Mouse (Mus musculus): ENCODE measurements around the gene Slc2a8. TPM values are rescaled to one million over a fixed set of nuclear protein-coding genes. Genes with fewer than 3 reads are reported as not detected.
"Not testable (repeated sequence)": the region's sequence is repeated elsewhere in the genome, so short reads cannot be mapped to it uniquely, and the experiment has no call there.

Gene Slc2a8
- 18.6 and 19.0 TPM in 2 replicates for polyA plus RNA-seq (2015; fragmentation: Nextera tagmentation; extraction: Ambion mirVana)

GRCm38 (mm10) chr2:32981725-32982271 is at the start of gene Slc2a8:
TSS of gene Slc2a8 (minus strand) at chr2:32982083.
- Histone ChIP-seq H3K4me3 (peak within 1 kb of the TSS; percentile 84), H3K9me3 (no peaks in the 10 kb centered on the region), H3K4me2 (peak within 1 kb of the TSS; percentile 98), H3K27me3 (replicated peaks) (no peaks in the 10 kb centered on the region), H3K36me3 (no peaks in the 10 kb centered on the region), H3K4me1 (peaks cover 17% of the 10 kb centered on the region), H3K27ac (replicated peaks) (peak within 1 kb of the TSS; percentile 69), H3K9ac (peak within 1 kb of the TSS; percentile 90)
- under 1% methylated on average over 50 of the region's 50 CpGs for WGBS
- peak; percentile 95 for ATAC-seq (ENCODE audit: extremely low read depth, insufficient number of reproducible peaks, low FRiP score, low TSS enrichment)

GRCm38 (mm10) chr2:33025040-33025439 is 43.2 kb upstream of the Slc2a8 start:
- Histone ChIP-seq H3K4me2 (no peak overlapping the region), H3K36me3 (peaks cover 14% of the 10 kb centered on the region), H3K9me3 (no peaks in the 10 kb centered on the region), H3K4me3 (no peak overlapping the region), H3K27me3 (replicated peaks) (no peaks in the 10 kb centered on the region), H3K9ac (no peak overlapping the region), H3K27ac (replicated peaks) (no peak overlapping the region), H3K4me1 (peaks cover 8% of the 10 kb centered on the region; the same call in 1 of the 2 replicates)
- 69% methylated on average over 4 of the region's 4 CpGs for WGBS
- no peak; the same call in 1 of the 2 replicates for ATAC-seq (ENCODE audit: extremely low read depth, insufficient number of reproducible peaks, low FRiP score, low TSS enrichment)

GRCm38 (mm10) chr2:33024564-33024963 is 42.7 kb upstream of the Slc2a8 start:
- H3K9ac ChIP-seq: no peak overlapping the region
- no peak for ATAC-seq (ENCODE audit: extremely low read depth, insufficient number of reproducible peaks, low FRiP score, low TSS enrichment)
- H3K4me2 ChIP-seq: no peak overlapping the region
- H3K27ac ChIP-seq (replicated peaks): no peak overlapping the region
- no peaks in the 10 kb centered on the region for H3K9me3 ChIP-seq
- peaks cover 13% of the 10 kb centered on the region for H3K36me3 ChIP-seq
- peaks cover 8% of the 10 kb centered on the region; the same call in 1 of the 2 replicates for H3K4me1 ChIP-seq
- WGBS: 61% methylated on average over 10 of the region's 10 CpGs
- H3K4me3 ChIP-seq: no peak overlapping the region
- no peaks in the 10 kb centered on the region for H3K27me3 ChIP-seq (replicated peaks)

GRCm38 (mm10) chr2:33022846-33023245 is 41.0 kb upstream of the Slc2a8 start:
- peaks cover 8% of the 10 kb centered on the region for H3K36me3 ChIP-seq
- H3K27me3 ChIP-seq (replicated peaks): 0 out of 2 replicates have a peak, but pooled peaks cover 4% of the 10 kb centered on the region
- no peaks in the 10 kb centered on the region for H3K9me3 ChIP-seq
- no peak overlapping the region for H3K27ac ChIP-seq (replicated peaks)
- 68% methylated on average over 6 of the region's 6 CpGs for WGBS
- H3K9ac ChIP-seq: no peak overlapping the region
- no peak overlapping the region for H3K4me2 ChIP-seq
- H3K4me3 ChIP-seq: no peak overlapping the region
- no peak for ATAC-seq (ENCODE audit: extremely low read depth, insufficient number of reproducible peaks, low FRiP score, low TSS enrichment)
- peaks cover 8% of the 10 kb centered on the region; the same call in 1 of the 2 replicates for H3K4me1 ChIP-seq

DNA sequence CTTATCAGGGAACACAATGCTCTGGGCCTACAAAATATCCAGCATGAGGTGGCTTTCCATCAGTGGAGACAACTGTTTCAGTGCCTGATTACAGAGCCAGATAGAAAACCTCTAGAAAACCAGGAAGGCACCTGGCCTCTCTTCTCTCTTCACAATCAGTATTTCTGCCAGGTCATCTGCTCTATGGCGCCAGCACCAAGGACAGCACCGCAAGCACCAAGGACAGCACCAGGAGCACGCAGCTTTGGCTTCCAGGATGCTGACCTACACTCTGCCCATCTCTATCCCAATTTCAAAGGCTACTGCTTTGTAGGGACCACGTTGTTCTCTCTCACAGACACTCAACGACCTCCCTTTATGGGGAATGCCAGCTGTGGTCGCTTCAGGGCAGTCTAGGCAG is 36.1 kb upstream of the Slc2a8 start:
- H3K4me3 ChIP-seq: no peak overlapping the region
- 3% methylated on average over 6 of the region's 6 CpGs for WGBS

GRCm38 (mm10) chr2:33017191-33017590 is 35.3 kb upstream of the Slc2a8 start:
- H3K4me2 ChIP-seq: no peak overlapping the region
- H3K4me1 ChIP-seq: no peaks in the 10 kb centered on the region
- H3K4me3 ChIP-seq: no peak overlapping the region
- no peak overlapping the region for H3K9ac ChIP-seq
- 61% methylated on average over 2 of the region's 2 CpGs for WGBS
- H3K27me3 ChIP-seq (replicated peaks): 0 out of 2 replicates have a peak, but pooled peaks cover 4% of the 10 kb centered on the region
- peaks cover 3% of the 10 kb centered on the region; the same call in 1 of the 2 replicates for H3K36me3 ChIP-seq
- ATAC-seq (ENCODE audit: extremely low read depth, insufficient number of reproducible peaks, low FRiP score, low TSS enrichment): no peak
- H3K9me3 ChIP-seq: no peaks in the 10 kb centered on the region
- H3K27ac ChIP-seq (replicated peaks): no peak overlapping the region

More for the DNA sequence above, 36.1 kb upstream of the Slc2a8 start:
- Histone ChIP-seq H3K27ac (replicated peaks) (no peak overlapping the region), H3K27me3 (replicated peaks) (0 out of 2 replicates have a peak, but pooled peaks cover 4% of the 10 kb centered on the region), H3K9me3 (no peaks in the 10 kb centered on the region), H3K4me2 (no peak overlapping the region), H3K36me3 (peaks cover 3% of the 10 kb centered on the region; the same call in 1 of the 2 replicates), H3K9ac (no peak overlapping the region), H3K4me1 (no peaks in the 10 kb centered on the region)
- no peak for ATAC-seq (ENCODE audit: extremely low read depth, insufficient number of reproducible peaks, low FRiP score, low TSS enrichment)

DNA sequence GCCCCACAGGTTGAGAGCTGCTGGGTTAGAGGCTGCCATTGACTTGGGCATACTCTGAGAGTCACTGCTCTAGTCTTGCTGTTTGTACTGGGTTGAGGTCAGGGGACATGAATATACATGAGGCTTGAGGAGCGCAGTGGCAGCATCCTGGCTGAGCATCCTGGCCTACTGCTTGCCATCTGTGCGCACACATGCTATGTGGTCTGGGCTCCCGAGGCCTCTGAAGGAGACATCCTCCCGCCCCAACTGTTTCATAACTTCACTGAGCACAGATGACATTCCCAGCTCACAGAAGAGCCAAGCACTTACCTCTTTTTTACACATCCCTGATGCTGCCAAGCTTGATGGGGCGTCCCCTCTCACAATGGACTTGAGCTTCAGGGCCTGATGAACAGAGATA is 33.0 kb upstream of the Slc2a8 start:
- Histone ChIP-seq H3K4me2 (no peak overlapping the region), H3K9ac (no peak overlapping the region), H3K27me3 (replicated peaks) (0 out of 2 replicates have a peak, but pooled peaks cover 4% of the 10 kb centered on the region), H3K9me3 (no peaks in the 10 kb centered on the region), H3K4me3 (no peak overlapping the region), H3K36me3 (peaks cover 6% of the 10 kb centered on the region; the same call in 1 of the 2 replicates), H3K4me1 (no peaks in the 10 kb centered on the region), H3K27ac (replicated peaks) (no peak overlapping the region)
- WGBS: 82% methylated on average over 5 of the region's 5 CpGs
- no peak for ATAC-seq (ENCODE audit: extremely low read depth, insufficient number of reproducible peaks, low FRiP score, low TSS enrichment)

- WGBS: 77% methylated on average over 4 of the region's 4 CpGs
- ATAC-seq (ENCODE audit: extremely low read depth, insufficient number of reproducible peaks, low FRiP score, low TSS enrichment); H3K9me3 ChIP-seq: not testable (repeated sequence)
These were observed 27.2 kb upstream of the Slc2a8 start for GRCm38 (mm10) chr2:33009055-33009454.

GRCm38 (mm10) chr2:33005041-33005440 is 23.2 kb upstream of the Slc2a8 start:
- 64% methylated on average over 5 of the region's 5 CpGs for WGBS
- ATAC-seq (ENCODE audit: extremely low read depth, insufficient number of reproducible peaks, low FRiP score, low TSS enrichment): no peak
- Histone ChIP-seq H3K27me3 (replicated peaks) (no peaks in the 10 kb centered on the region), H3K4me2 (no peak overlapping the region), H3K27ac (replicated peaks) (no peak overlapping the region), H3K36me3 (peaks cover 31% of the 10 kb centered on the region), H3K4me3 (no peak overlapping the region), H3K9me3 (no peaks in the 10 kb centered on the region), H3K9ac (no peak overlapping the region), H3K4me1 (0 out of 2 replicates have a peak, but pooled peaks cover 4% of the 10 kb centered on the region)

More at GRCm38 (mm10) chr2:33009055-33009454, 27.2 kb upstream of the Slc2a8 start:
- H3K27me3 ChIP-seq (replicated peaks); H3K9ac ChIP-seq; H3K4me1 ChIP-seq; H3K4me3 ChIP-seq; H3K4me2 ChIP-seq; H3K27ac ChIP-seq (replicated peaks): not testable (repeated sequence)
- H3K36me3 ChIP-seq: peaks cover 19% of the 10 kb centered on the region

GRCm38 (mm10) chr2:33002144-33002543 is 20.3 kb upstream of the Slc2a8 start:
- Histone ChIP-seq H3K4me2 (no peak overlapping the region), H3K4me1 (0 out of 2 replicates have a peak, but pooled peaks cover 4% of the 10 kb centered on the region), H3K36me3 (peaks cover 31% of the 10 kb centered on the region), H3K4me3 (no peak overlapping the region), H3K9ac (no peak overlapping the region), H3K9me3 (no peaks in the 10 kb centered on the region), H3K27ac (replicated peaks) (no peak overlapping the region), H3K27me3 (replicated peaks) (no peaks in the 10 kb centered on the region)
- no peak for ATAC-seq (ENCODE audit: extremely low read depth, insufficient number of reproducible peaks, low FRiP score, low TSS enrichment)
- WGBS: 72% methylated on average over 7 of the region's 7 CpGs

GRCm38 (mm10) chr2:32999752-33000151 is 17.9 kb upstream of the Slc2a8 start:
- no peak overlapping the region for H3K4me2 ChIP-seq
- 0 out of 2 replicates have a peak, but pooled peaks cover 1% of the 10 kb centered on the region for H3K4me1 ChIP-seq
- 78% methylated on average over 2 of the region's 2 CpGs for WGBS
- no peak overlapping the region for H3K27ac ChIP-seq (replicated peaks)
- ATAC-seq (ENCODE audit: extremely low read depth, insufficient number of reproducible peaks, low FRiP score, low TSS enrichment): no peak
- H3K4me3 ChIP-seq: no peak overlapping the region
- peaks cover 17% of the 10 kb centered on the region for H3K36me3 ChIP-seq
- no peaks in the 10 kb centered on the region for H3K9me3 ChIP-seq
- H3K27me3 ChIP-seq (replicated peaks): no peaks in the 10 kb centered on the region
- no peak overlapping the region for H3K9ac ChIP-seq

GRCm38 (mm10) chr2:32997792-32998191 is 15.9 kb upstream of the Slc2a8 start:
- 77% methylated on average over 4 of the region's 4 CpGs for WGBS
- Histone ChIP-seq H3K9ac (no peak overlapping the region), H3K27ac (replicated peaks) (no peak overlapping the region), H3K4me3 (no peak overlapping the region), H3K36me3 (peaks cover 8% of the 10 kb centered on the region), H3K9me3 (no peaks in the 10 kb centered on the region), H3K27me3 (replicated peaks) (no peaks in the 10 kb centered on the region), H3K4me2 (no peak overlapping the region), H3K4me1 (no peaks in the 10 kb centered on the region)
- ATAC-seq (ENCODE audit: extremely low read depth, insufficient number of reproducible peaks, low FRiP score, low TSS enrichment): no peak
